Mouse (Mus musculus): ENCODE measurements around the gene Galk1. TPM values are rescaled to one million over a fixed set of nuclear protein-coding genes. Genes with fewer than 3 reads are reported as not detected.
"Not testable (repeated sequence)": the region's sequence is repeated elsewhere in the genome, so short reads cannot be mapped to it uniquely, and the experiment has no call there.

Gene Galk1
- polyA plus RNA-seq, 1 experiment from 2014 or later: 70.9 TPM

DNA sequence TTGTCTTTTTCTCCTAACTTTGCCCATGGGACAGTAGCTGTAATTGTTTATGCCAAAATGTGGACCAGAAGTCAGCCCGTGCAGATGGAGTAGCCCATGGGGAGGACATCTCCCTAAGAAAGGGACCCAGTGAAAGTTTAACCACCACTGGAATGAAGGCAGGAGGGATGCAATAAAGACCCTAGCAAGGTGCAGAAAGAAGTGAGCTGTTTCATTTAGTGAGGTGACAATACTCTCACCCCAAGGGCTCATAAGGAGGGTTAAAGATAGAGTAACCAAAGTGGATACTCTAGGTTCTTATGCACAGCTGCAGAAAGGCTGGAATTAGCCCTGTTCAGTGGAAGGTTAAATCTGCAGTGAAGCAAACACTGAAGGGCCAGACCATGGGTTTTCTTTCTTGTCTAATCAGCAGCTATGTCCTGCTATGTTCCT is 6.9 kb upstream of the Galk1 start:
- ATAC-seq (ENCODE audit: low FRiP score, low read depth): no peak
- Histone ChIP-seq H3K9ac (no peak overlapping the region), H3K4me1 (replicated peaks) (peaks cover 24% of the 10 kb centered on the region), H3K4me2 (no peak overlapping the region), H3K4me3 (no peak overlapping the region), H3K9me3 (no peaks in the 10 kb centered on the region), H3K36me3 (peaks cover 19% of the 10 kb centered on the region), H3K27ac (replicated peaks) (0 out of 2 replicates have a peak overlapping the region, but pooled peaks have one; percentile 20), H3K27me3 (no peaks in the 10 kb centered on the region)
- WGBS: 35% methylated on average over 1 of the region's 1 CpGs

DNA sequence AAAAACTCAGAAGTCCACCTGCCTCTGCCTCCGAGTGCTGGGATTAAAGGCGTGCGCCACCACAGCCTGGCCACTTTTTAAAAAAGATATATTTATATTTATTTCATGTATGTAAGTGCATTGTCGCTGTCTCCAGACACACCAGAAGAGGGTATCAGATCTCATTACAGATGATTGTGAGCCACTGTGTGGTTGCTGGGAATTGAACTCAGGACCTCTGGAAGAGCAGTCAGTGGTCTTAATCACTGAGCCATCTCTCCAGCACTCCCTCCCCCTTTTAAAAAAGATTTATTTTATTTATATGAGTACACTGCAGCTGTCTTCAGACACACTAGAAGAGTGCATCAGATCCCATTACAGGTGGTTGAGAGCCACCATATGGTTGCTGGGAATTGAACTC is 6.3 kb upstream of the Galk1 start:
- not testable (repeated sequence) for H3K9ac ChIP-seq; H3K4me2 ChIP-seq; H3K4me3 ChIP-seq; H3K27ac ChIP-seq (replicated peaks); ATAC-seq (ENCODE audit: low FRiP score, low read depth); H3K27me3 ChIP-seq; H3K9me3 ChIP-seq
- Histone ChIP-seq H3K36me3 (peaks cover 19% of the 10 kb centered on the region), H3K4me1 (replicated peaks) (peaks cover 24% of the 10 kb centered on the region)
- WGBS: 92% methylated on average over 4 of the region's 4 CpGs

DNA sequence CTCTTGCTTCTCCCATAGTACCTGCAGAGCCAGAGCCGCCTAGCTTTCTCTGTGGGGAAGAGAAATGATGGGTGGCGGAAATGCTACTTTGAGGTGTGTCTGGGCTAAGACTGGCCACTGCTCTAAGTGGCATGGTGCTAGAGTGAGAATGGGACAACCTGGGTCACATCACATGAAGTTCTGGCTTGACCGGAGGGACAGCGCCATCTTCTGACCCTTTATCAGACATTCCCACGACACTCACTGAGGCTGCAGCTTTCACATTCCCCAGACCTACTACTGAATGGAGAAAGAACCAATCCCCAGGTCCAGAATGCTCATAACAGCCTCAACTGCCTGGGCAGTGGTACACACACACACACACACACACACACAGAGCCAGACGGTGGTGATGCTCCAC is 5.6 kb upstream of the Galk1 start:
- Histone ChIP-seq H3K9ac (no peak overlapping the region), H3K4me1 (replicated peaks) (peaks cover 25% of the 10 kb centered on the region), H3K9me3 (no peaks in the 10 kb centered on the region), H3K27me3 (no peaks in the 10 kb centered on the region), H3K36me3 (peaks cover 19% of the 10 kb centered on the region), H3K27ac (replicated peaks) (no peak overlapping the region), H3K4me2 (no peak overlapping the region), H3K4me3 (no peak overlapping the region)
- ATAC-seq (ENCODE audit: low FRiP score, low read depth): peak; percentile 4; the same call in 1 of the 2 replicates
- WGBS: 40% methylated on average over 6 of the region's 6 CpGs

DNA sequence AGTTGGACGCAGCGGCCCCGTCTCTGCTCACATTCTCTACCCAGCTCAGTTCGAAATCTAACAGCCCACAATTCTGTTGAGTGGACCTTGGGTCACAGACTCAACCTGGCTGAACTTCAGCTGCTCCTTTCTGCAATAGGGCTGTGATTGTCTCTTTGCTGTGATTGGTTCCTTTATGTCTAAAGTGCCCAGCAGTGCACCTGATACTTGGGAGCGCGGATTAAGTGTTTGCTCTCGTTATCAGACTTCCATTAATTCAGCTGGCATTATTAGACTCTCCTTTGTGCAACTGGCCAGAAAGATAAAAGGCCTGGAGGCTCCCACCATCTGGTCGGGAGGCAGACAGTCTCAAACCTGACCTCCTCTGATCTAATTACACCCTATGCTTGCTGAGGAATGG is 2.3 kb upstream of the Galk1 start:
- Histone ChIP-seq H3K27ac (replicated peaks) (no peak overlapping the region), H3K36me3 (no peaks in the 10 kb centered on the region), H3K9me3 (no peaks in the 10 kb centered on the region), H3K4me1 (replicated peaks) (peaks cover 23% of the 10 kb centered on the region), H3K27me3 (no peaks in the 10 kb centered on the region), H3K4me2 (no peak overlapping the region), H3K9ac (no peak overlapping the region), H3K4me3 (no peak overlapping the region)
- ATAC-seq (ENCODE audit: low FRiP score, low read depth): no peak
- WGBS: 70% methylated on average over 8 of the region's 8 CpGs

DNA sequence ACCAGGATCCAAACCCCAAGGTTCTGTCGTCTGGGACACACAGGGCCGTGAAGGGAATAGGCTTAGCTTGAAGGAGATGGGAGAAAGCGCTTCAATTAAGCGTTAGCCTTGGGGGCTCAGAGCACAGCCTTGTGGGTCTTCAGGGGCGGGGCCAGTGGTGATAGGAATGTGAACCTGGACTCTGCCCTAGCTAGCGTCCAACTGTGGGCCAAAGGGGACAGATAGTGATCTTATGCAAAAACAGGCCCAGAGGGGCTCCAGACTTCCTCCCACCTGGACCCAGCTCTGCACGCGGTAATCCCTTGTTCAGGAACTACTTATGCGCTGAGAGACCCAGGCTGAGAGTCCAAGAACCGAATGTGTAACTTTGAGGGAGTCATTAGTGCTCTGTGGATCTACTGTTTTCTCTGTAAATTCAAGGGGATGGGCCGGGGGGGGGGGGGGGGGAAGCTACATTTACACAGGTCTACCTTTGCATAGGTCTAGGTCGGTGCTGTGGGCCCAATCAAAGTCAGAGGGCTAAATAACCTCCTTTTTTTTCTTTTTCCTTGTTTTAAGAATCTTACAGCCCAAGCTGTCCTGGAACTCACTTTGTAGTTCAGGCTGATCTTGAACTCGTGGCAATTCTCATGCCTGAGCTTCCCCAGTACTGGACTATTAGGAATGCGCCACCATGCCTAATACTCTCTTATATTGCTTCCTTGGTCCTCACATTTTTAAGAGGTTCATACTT is 824 bp downstream of the Galk1 start:
- peaks cover 26% of the 10 kb centered on the region for H3K4me1 ChIP-seq (replicated peaks)
- ATAC-seq (ENCODE audit: low FRiP score, low read depth): no peak; the same call in 1 of the 2 replicates
- peak overlapping the region; percentile 73 for H3K4me2 ChIP-seq
- H3K9me3 ChIP-seq: no peaks in the 10 kb centered on the region
- H3K9ac ChIP-seq: peak overlapping the region; percentile 63
- peak overlapping the region; percentile 81; the same call in 1 of the 2 replicates for H3K27ac ChIP-seq (replicated peaks)
- no peaks in the 10 kb centered on the region for H3K27me3 ChIP-seq
- no peaks in the 10 kb centered on the region for H3K36me3 ChIP-seq
- WGBS: 24% methylated on average over 14 of the region's 14 CpGs
- peak overlapping the region; percentile 59 for H3K4me3 ChIP-seq

DNA sequence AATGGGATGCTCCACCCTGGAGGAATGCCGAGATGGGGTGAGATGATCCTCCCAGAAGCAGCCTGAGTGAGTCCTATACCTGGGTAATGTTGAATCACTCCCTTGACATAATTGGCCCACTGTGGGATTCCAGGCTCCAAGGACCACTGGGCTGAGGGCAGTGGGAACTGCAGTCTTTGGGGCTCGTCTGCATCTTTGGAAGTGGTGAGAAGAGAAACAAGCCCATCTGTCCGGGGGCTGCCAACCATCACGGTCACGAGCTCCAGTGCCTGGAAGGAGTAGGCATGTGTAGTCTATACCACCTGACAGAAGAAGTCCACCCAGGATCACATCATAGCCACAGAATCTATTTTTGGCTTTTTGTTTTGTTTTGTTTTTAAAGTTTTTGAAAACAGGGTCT is 1.6 kb downstream of the Galk1 start:
- Histone ChIP-seq H3K27me3 (no peaks in the 10 kb centered on the region), H3K4me3 (no peak overlapping the region), H3K4me2 (no peak overlapping the region), H3K4me1 (replicated peaks) (peaks cover 26% of the 10 kb centered on the region), H3K36me3 (no peaks in the 10 kb centered on the region), H3K9me3 (no peaks in the 10 kb centered on the region), H3K27ac (replicated peaks) (no peak overlapping the region), H3K9ac (no peak overlapping the region)
- 89% methylated on average over 5 of the region's 5 CpGs for WGBS
- no peak for ATAC-seq (ENCODE audit: low FRiP score, low read depth)

DNA sequence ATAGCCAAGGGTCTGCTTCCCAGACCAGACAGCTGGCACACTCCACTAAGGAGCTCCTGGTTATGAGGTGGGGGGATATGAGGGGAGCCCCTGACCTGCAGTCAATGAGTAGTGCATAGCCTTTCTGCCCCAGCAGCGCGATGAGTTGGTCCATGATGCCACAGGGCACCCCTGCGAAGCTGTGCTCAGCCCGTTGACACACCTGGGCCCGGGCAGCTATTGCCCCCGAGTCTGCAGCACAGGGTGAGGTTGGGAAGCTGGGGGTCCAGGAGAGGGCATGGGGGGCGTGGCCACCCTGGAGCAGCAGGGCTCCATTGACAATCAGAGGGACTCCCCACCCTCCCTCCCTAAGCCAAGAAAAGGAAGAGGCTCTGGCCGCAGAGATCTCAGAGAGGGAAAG is 2.4 kb downstream of the Galk1 start:
- ATAC-seq (ENCODE audit: low FRiP score, low read depth): no peak
- H3K27me3 ChIP-seq: no peaks in the 10 kb centered on the region
- H3K4me1 ChIP-seq (replicated peaks): peaks cover 30% of the 10 kb centered on the region
- no peak overlapping the region for H3K9ac ChIP-seq
- H3K9me3 ChIP-seq: no peaks in the 10 kb centered on the region
- 0 out of 2 replicates have a peak overlapping the region, but pooled peaks have one; percentile 22 for H3K27ac ChIP-seq (replicated peaks)
- whole genome bisulfite sequencing: 81% methylated on average over 8 of the region's 8 CpGs
- no peaks in the 10 kb centered on the region for H3K36me3 ChIP-seq
- no peak overlapping the region for H3K4me2 ChIP-seq
- H3K4me3 ChIP-seq: no peak overlapping the region

DNA sequence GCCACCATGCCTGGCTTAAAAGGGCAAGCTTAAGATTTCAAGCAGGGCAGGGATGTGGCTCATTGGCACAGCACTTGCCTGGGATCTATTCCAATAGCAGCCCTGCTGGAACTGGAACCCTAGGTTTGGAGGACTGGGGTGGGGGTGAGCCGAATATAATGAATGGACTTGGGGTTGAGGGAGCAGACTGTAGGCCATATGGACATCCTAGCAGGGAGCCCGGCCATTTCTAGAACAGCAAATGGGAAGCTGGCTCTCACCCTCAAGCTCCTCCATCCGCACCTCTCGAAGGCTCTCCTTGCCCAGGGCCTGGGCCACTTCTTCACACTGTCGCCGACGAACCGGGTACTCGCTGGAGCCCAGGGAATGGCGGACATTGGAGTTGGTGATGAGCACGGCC is 2.9 kb downstream of the Galk1 start:
- H3K9me3 ChIP-seq: no peaks in the 10 kb centered on the region
- no peaks in the 10 kb centered on the region for H3K36me3 ChIP-seq
- H3K4me2 ChIP-seq: no peak overlapping the region
- H3K9ac ChIP-seq: no peak overlapping the region
- peaks cover 35% of the 10 kb centered on the region for H3K4me1 ChIP-seq (replicated peaks)
- no peak overlapping the region for H3K4me3 ChIP-seq
- H3K27ac ChIP-seq (replicated peaks): peak overlapping the region; percentile 6; the same call in 1 of the 2 replicates
- H3K27me3 ChIP-seq: no peaks in the 10 kb centered on the region
- WGBS: 80% methylated on average over 11 of the region's 11 CpGs
- ATAC-seq (ENCODE audit: low FRiP score, low read depth): no peak

DNA sequence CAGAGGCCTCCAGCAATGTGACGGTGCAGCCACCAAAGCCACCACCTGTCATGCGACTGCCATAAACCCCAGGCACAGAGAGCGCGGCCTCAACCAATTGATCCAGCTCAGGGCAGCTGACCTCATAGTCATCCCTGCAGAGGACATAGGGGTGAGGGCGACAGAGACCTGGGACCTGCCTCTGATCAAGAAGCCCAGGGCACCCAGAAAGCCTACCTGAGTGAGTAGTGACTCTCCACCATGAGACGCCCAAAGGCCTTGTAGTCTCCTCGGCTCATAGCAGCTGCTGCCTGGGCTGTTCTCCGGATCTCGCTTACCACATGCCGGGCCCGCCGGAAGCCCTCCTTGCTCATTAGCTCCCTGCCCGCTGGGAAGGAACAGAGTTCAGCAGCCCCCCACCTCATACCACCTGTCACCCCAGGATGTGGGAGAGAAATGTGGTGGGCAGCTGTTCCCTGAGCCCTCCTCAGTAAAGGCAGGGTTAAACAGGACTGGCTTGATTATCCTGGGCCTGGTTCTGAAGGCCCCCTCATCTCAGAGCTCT is 3.6 kb downstream of the Galk1 start:
- Histone ChIP-seq H3K4me1 (replicated peaks) (peaks cover 41% of the 10 kb centered on the region), H3K4me2 (no peak overlapping the region), H3K36me3 (no peaks in the 10 kb centered on the region), H3K4me3 (no peak overlapping the region), H3K9me3 (no peaks in the 10 kb centered on the region), H3K27me3 (no peaks in the 10 kb centered on the region), H3K9ac (no peak overlapping the region), H3K27ac (replicated peaks) (peak overlapping the region; percentile 6; the same call in 1 of the 2 replicates)
- no peak for ATAC-seq (ENCODE audit: low FRiP score, low read depth)
- 78% methylated on average over 13 of the region's 13 CpGs for WGBS

DNA sequence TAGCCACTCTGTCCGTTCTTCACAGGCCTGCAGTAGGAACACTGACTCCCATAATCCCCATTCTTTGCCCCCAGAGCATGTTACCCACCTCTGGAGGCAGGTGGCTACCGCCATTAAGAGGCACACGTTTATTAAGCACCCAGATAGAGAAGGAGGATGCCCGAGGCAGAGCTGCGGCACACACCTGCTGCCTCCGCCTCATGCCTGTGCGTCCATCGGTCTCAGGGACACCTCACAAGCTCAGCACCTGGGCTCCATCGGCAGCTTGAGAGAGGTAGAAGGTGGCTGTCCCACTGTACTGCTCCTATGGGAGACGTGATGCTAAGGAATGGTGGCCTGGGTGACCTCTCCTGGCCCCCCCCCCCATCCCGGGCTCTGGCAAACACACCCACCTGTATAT is 4.1 kb downstream of the Galk1 start:
- Histone ChIP-seq H3K4me1 (replicated peaks) (peaks cover 41% of the 10 kb centered on the region), H3K9ac (no peak overlapping the region), H3K36me3 (no peaks in the 10 kb centered on the region), H3K27ac (replicated peaks) (no peak overlapping the region), H3K27me3 (no peaks in the 10 kb centered on the region), H3K4me3 (no peak overlapping the region), H3K4me2 (no peak overlapping the region), H3K9me3 (no peaks in the 10 kb centered on the region)
- 86% methylated on average over 11 of the region's 11 CpGs for WGBS
- ATAC-seq (ENCODE audit: low FRiP score, low read depth): no peak

DNA sequence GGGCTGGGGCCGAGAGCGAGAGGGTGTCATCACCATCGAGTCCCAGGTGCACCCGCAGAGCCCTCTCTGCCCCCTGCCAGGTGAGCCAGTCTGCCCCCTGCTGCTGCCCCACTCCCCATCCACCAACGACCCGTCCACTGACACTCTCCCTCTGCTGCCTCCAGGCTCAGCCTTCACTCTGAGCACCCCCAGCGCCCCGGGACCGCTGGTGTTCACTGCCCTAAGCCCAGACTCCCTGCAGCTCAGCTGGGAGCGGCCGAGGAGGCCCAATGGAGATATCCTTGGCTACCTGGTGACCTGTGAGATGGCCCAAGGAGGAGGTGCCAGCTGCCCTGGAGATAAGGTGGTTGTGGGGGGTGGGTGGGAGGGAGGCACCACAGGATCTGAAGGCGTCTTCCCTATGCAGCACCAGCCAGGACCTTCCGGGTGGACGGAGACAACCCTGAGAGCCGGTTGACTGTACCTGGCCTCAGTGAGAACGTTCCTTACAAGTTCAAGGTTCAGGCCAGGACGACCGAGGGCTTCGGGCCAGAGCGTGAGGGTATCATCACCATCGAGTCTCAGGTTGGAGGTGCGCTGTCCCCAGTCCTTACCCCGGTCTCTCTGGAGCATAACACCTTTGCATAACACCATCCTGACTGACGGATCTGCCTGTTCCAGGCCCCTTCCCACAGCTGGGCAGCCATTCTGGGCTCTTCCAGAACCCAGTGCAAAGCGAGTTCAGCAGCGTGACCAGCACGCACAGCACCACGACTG is 5.2 kb downstream of the Galk1 start:
- H3K9ac ChIP-seq: no peak overlapping the region
- H3K4me2 ChIP-seq: no peak overlapping the region
- no peaks in the 10 kb centered on the region for H3K9me3 ChIP-seq
- WGBS: 89% methylated on average over 28 of the region's 28 CpGs
- peaks cover 31% of the 10 kb centered on the region for H3K4me1 ChIP-seq (replicated peaks)
- ATAC-seq (ENCODE audit: low FRiP score, low read depth): no peak
- no peaks in the 10 kb centered on the region for H3K27me3 ChIP-seq
- H3K27ac ChIP-seq (replicated peaks): no peak overlapping the region
- no peaks in the 10 kb centered on the region for H3K36me3 ChIP-seq
- no peak overlapping the region for H3K4me3 ChIP-seq

All from hindbrain, embryonic 15.5 days (tissue).